Comparison of ENCODE assay signal across 9 mouse cellular contexts in genomic region chr12:90915929-90916713, GRCm38 (mm10).
DNase-seq lines count a peak whose midpoint lies in the region; ATAC-seq and TF ChIP-seq lines count a peak whose summit lies in the region.
"Had no signal": no experiment of that assay in that cellular context is flagged by ENCODE, and none has a peak within 500 bp of the region (broad histone marks: within the 10 kb centered on the region; RNA-seq: fewer than 3 reads in every experiment).

No protein-coding gene starts in this region.

- H3K4me2 ChIP-seq in hindbrain, embryonic 14.5 days (replicated peaks), result no peak overlapping the region
- H3K4me2 ChIP-seq in myocyte (ENCODE audit: low read depth), result peak overlapping the region; percentile 18
- H3K4me2 ChIP-seq in intestine, embryonic 16.5 days (ENCODE audit: low read depth, low read length), result no peak overlapping the region

- H3K36me3 ChIP-seq in hindbrain, embryonic 14.5 days (replicated peaks; ENCODE audit: control insufficient read depth, insufficient read depth), result no peaks in the 10 kb centered on the region
- no peaks in the 10 kb centered on the region for H3K36me3 ChIP-seq in myocyte (ENCODE audit: control insufficient read depth, insufficient read depth)
- no peaks in the 10 kb centered on the region for H3K36me3 ChIP-seq in intestine, embryonic 16.5 days (ENCODE audit: control insufficient read depth, insufficient read depth, low read length)
- no peaks in the 10 kb centered on the region for H3K36me3 ChIP-seq in thymus, adult 2 months (ENCODE audit: control insufficient read depth, insufficient read depth, low read length)

- DNase-seq in cerebellum, adult 11-12 months, result peak; percentile 32
- DNase-seq in cerebellum, adult 11 months, result no peak
- DNase-seq in ZHBTc4 (ENCODE audit: low read depth, low spot score), result peak; percentile 4
- DNase-seq in hindbrain, embryonic 14.5 days (ENCODE audit: low spot score), result peak; percentile 48
- DNase-seq in thymus, adult 2 months, result no peak
- DNase-seq in spleen, postnatal 10 days (ENCODE audit: low spot score in 2 of 2), result no peak
- DNase-seq: adrenal gland, postnatal 10 days had no signal

- TF ChIP-seq CTCF in thymus, adult 2 months (IDR thresholded peaks at IDR 0.05; ENCODE audit: borderline replicate concordance, control insufficient read depth, extremely low read depth, insufficient read depth, low read length, poor library complexity), result no peak

- peak; percentile 92 for ATAC-seq in hindbrain, embryonic 14.5 days (ENCODE audit: low FRiP score)
- no peak for ATAC-seq in intestine, embryonic 16.5 days

- no peak for TF ChIP-seq POLR2A in myocyte (IDR thresholded peaks at IDR 0.05; ENCODE audit: insufficient read length, low read depth)
- no peak for TF ChIP-seq POLR2A in thymus, adult 2 months (IDR thresholded peaks at IDR 0.05; ENCODE audit: control insufficient read depth, extremely low read depth, insufficient read depth, low read length, poor library complexity)

- no peak overlapping the region for H3K9ac ChIP-seq in hindbrain, embryonic 14.5 days
- H3K9ac ChIP-seq in intestine, embryonic 16.5 days (ENCODE audit: low read depth, low read length), result no peak overlapping the region

- 67% methylated on average over 11 of the region's 11 CpGs for WGBS in hindbrain, embryonic 14.5 days
- 74% methylated on average over 11 of the region's 11 CpGs for WGBS in intestine, embryonic 16.5 days
- 88% methylated on average over 11 of the region's 11 CpGs for WGBS in thymus, adult 2 months

- no peaks in the 10 kb centered on the region for H3K27me3 ChIP-seq in hindbrain, embryonic 14.5 days (ENCODE audit: control insufficient read depth, insufficient read depth, low read length)
- no peaks in the 10 kb centered on the region for H3K27me3 ChIP-seq in myocyte (ENCODE audit: control insufficient read depth, insufficient read depth, insufficient read length)
- H3K27me3 ChIP-seq in intestine, embryonic 16.5 days (replicated peaks; ENCODE audit: control insufficient read depth, insufficient read depth, low read length), result no peaks in the 10 kb centered on the region
- H3K27me3 ChIP-seq in thymus, adult 2 months (ENCODE audit: control insufficient read depth, insufficient read depth, low read length), result no peaks in the 10 kb centered on the region

- no peak overlapping the region for H3K27ac ChIP-seq in hindbrain, embryonic 14.5 days
- H3K27ac ChIP-seq in intestine, embryonic 16.5 days (ENCODE audit: low read length), result no peak overlapping the region
- no peak overlapping the region for H3K27ac ChIP-seq in thymus, adult 2 months (ENCODE audit: control insufficient read depth, insufficient read depth, low read length)

- no peaks in the 10 kb centered on the region; the same call in 1 of the 2 replicates for H3K4me1 ChIP-seq in hindbrain, embryonic 14.5 days (replicated peaks; ENCODE audit: control insufficient read depth, insufficient read depth, low read length)
- H3K4me1 ChIP-seq in intestine, embryonic 16.5 days (ENCODE audit: control insufficient read depth, insufficient read depth, low read length), result no peaks in the 10 kb centered on the region
- H3K4me1 ChIP-seq in thymus, adult 2 months (replicated peaks; ENCODE audit: control insufficient read depth, insufficient read depth, low read length), result no peaks in the 10 kb centered on the region

- no peaks in the 10 kb centered on the region for H3K79me2 ChIP-seq in myocyte (ENCODE audit: control insufficient read depth, insufficient read depth)

- H3K4me3 ChIP-seq in hindbrain, embryonic 14.5 days (replicated peaks; ENCODE audit: low read length), result no peak overlapping the region
- H3K4me3 ChIP-seq in myocyte, result no peak overlapping the region
- no peak overlapping the region for H3K4me3 ChIP-seq in intestine, embryonic 16.5 days (ENCODE audit: low read length)
- no peak overlapping the region for H3K4me3 ChIP-seq in thymus, adult 2 months (ENCODE audit: control insufficient read depth, insufficient read depth, low read length)

- no peaks in the 10 kb centered on the region for H3K9me3 ChIP-seq in hindbrain, embryonic 14.5 days (ENCODE audit: control insufficient read depth, low read length)
- H3K9me3 ChIP-seq in intestine, embryonic 16.5 days (ENCODE audit: control insufficient read depth, low read length), result no peaks in the 10 kb centered on the region

- H3ac ChIP-seq in myocyte (ENCODE audit: control insufficient read depth, insufficient read length), result no peak overlapping the region

TF ChIP-seq in myocyte, 11 proteins besides CTCF, POLR2A, EP300 and RAD21:
- TF ChIP-seq REST (IDR thresholded peaks at IDR 0.05; ENCODE audit: insufficient read depth, insufficient read length) (no peak), MYOD1 (IDR thresholded peaks at IDR 0.05; ENCODE audit: control insufficient read depth in 1 of 3, insufficient read length in 2 of 3, low read depth in 2 of 3) (no peak), CEBPB (IDR thresholded peaks at IDR 0.05; ENCODE audit: insufficient read depth, poor library complexity, severe bottlenecking) (no peak), TCF3 (IDR thresholded peaks at IDR 0.05; ENCODE audit: insufficient read length, low read depth) (no peak), USF1 (IDR thresholded peaks at IDR 0.05; ENCODE audit: low read depth) (no peak), TCF12 (IDR thresholded peaks at IDR 0.05; ENCODE audit: insufficient read depth, poor library complexity, severe bottlenecking) (no peak), MYOG (IDR thresholded peaks at IDR 0.05; ENCODE audit: control insufficient read depth in 1 of 3, insufficient read depth in 1 of 3, insufficient read length in 2 of 3, low read depth in 2 of 3) (no peak), MAX (IDR thresholded peaks at IDR 0.05; ENCODE audit: low read depth) (no peak), E2F4 (IDR thresholded peaks at IDR 0.05; ENCODE audit: insufficient read depth) (no peak), POLR2AphosphoS2 (IDR thresholded peaks at IDR 0.05; ENCODE audit: insufficient read length, low read depth) (no peak), SRF (IDR thresholded peaks at IDR 0.05; ENCODE audit: control insufficient read depth, insufficient read length, low read depth) (no peak)

Comparison
In these comparisons a context has a peak if more than half of its experiments do, and no peak if none do; other contexts are left out.
1. DNase-seq: peak in cerebellum, adult 11-12 months (single experiment), ZHBTc4 (single experiment) and hindbrain, embryonic 14.5 days (single experiment); none in cerebellum, adult 11 months (single experiment), thymus, adult 2 months (single experiment) and spleen, postnatal 10 days (0 of 2).